In the genomic region with DNA sequence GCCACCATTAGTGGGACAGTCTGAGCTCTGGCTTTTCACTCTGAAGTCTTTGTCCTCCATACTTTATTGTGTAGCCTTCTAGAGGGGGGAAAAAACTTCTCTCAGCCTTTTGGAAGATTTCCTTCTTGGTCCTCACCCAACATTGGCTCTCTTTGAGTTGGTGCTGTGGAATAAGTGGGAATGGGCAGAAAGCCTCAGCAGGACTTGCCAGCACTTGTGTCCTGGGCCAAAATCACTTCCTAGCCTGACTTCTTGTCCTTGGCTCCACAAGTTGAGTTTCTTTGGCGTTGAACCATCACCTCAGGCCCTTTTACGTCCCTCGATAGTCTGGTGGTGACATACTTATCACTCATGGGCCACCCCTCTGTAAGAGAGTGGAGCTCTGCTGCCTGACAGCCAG, we compare ENCODE assay signal across 8 mouse cellular contexts. TPM values are rescaled to one million over a fixed set of nuclear protein-coding genes. Genes with fewer than 3 reads are reported as not detected.
DNase-seq lines count a peak whose midpoint lies in the region; ATAC-seq and TF ChIP-seq lines count a peak whose summit lies in the region.

No protein-coding gene starts in this region.

- no peaks in the 10 kb centered on the region for H3K9me3 ChIP-seq in CH12.LX (replicated peaks; ENCODE audit: low read length)
- H3K9me3 ChIP-seq in heart, embryonic 15.5 days (replicated peaks) = no peaks in the 10 kb centered on the region
- no peaks in the 10 kb centered on the region for H3K9me3 ChIP-seq in liver, embryonic 16.5 days (replicated peaks; ENCODE audit: control insufficient read depth, low read length)

- peak overlapping the region; percentile 82 for H3K27ac ChIP-seq in CH12.LX (ENCODE audit: insufficient read depth, low read depth)
- peak overlapping the region; percentile 55; the same call in 1 of the 2 replicates for H3K27ac ChIP-seq in heart, embryonic 15.5 days
- peak overlapping the region; percentile 33; the same call in 1 of the 2 replicates for H3K27ac ChIP-seq in liver, embryonic 16.5 days (ENCODE audit: low read length)

- no peaks in the 10 kb centered on the region for H3K27me3 ChIP-seq in CH12.LX (replicated peaks)
- H3K27me3 ChIP-seq in heart, embryonic 15.5 days = no peaks in the 10 kb centered on the region
- no peaks in the 10 kb centered on the region for H3K27me3 ChIP-seq in liver, embryonic 16.5 days (ENCODE audit: control insufficient read depth, insufficient read depth, low read depth, low read length)

- in situ Hi-C loops in CH12.LX (cut with MboI; ENCODE audit: low pct_ligation_motif_present, low pct_unique_long_range_greater_than_20kb, low sequenced_read_pairs) = no loop called here

- TF ChIP-seq CTCF in CH12.LX (conservative IDR thresholded peaks at IDR 0.05 in 1 of 2, IDR thresholded peaks at IDR 0.05 in 1 of 2; ENCODE audit: low read depth in 2 of 2, low read length in 2 of 2) = no peak

- H3K4me3 ChIP-seq in CH12.LX (replicated peaks in 1 of 3; ENCODE audit: low read depth in 2 of 3, low read length in 2 of 3, poor library complexity in 1 of 3) = peak overlapping the region; percentile 16 to 64 (median 49)
- no peak overlapping the region for H3K4me3 ChIP-seq in heart, embryonic 15.5 days
- no peak overlapping the region for H3K4me3 ChIP-seq in liver, embryonic 16.5 days (ENCODE audit: low read depth, low read length)

- H3K36me3 ChIP-seq in CH12.LX (replicated peaks in 1 of 2; ENCODE audit: control insufficient read depth in 1 of 2, insufficient read depth in 1 of 2, low read length in 1 of 2) = peaks cover under 1 to 2% of the 10 kb centered on the region in 2 experiments
- H3K36me3 ChIP-seq in heart, embryonic 15.5 days = no peaks in the 10 kb centered on the region
- H3K36me3 ChIP-seq in liver, embryonic 16.5 days (ENCODE audit: control insufficient read depth, insufficient read depth) = no peaks in the 10 kb centered on the region

- dilution Hi-C loops in CH12.LX (cut with MboI; ENCODE audit: extremely low pct_ligation_motif_present, extremely low pct_unique_long_range_greater_than_20kb, low sequenced_read_pairs) = no loop called here

- peaks cover 18 to 47% of the 10 kb centered on the region in 2 experiments for H3K4me1 ChIP-seq in CH12.LX (ENCODE audit: control insufficient read depth in 1 of 2, insufficient read depth in 2 of 2)
- H3K4me1 ChIP-seq in heart, embryonic 15.5 days (replicated peaks) = peaks cover 17% of the 10 kb centered on the region
- no peaks in the 10 kb centered on the region for H3K4me1 ChIP-seq in liver, embryonic 16.5 days (ENCODE audit: control insufficient read depth, low read depth, low read length)

- peak overlapping the region; percentile 41 for H3K9ac ChIP-seq in CH12.LX (ENCODE audit: insufficient read depth, low read depth)
- H3K9ac ChIP-seq in heart, embryonic 15.5 days = no peak overlapping the region
- H3K9ac ChIP-seq in liver, embryonic 16.5 days (ENCODE audit: low read depth, low read length) = no peak overlapping the region

- no peaks in the 10 kb centered on the region for H3K79me2 ChIP-seq in CH12.LX (replicated peaks; ENCODE audit: control insufficient read depth, extremely low read depth, insufficient read depth, poor library complexity, severe bottlenecking)

- TF ChIP-seq EP300 in CH12.LX (IDR thresholded peaks at IDR 0.05; ENCODE audit: low read length) = no peak

- no peak for ATAC-seq in heart, embryonic 15.5 days (replicated peaks; ENCODE audit: insufficient number of reproducible peaks, insufficient read depth, low FRiP score, low read depth)
- ATAC-seq in liver, embryonic 16.5 days (ENCODE audit: low read depth) = no peak

- TF ChIP-seq RAD21 in CH12.LX (IDR thresholded peaks at IDR 0.05; ENCODE audit: low read depth, low read length) = no peak

- WGBS in heart, embryonic 15.5 days = 79% methylated on average over 3 of the region's 3 CpGs
- 61% methylated on average over 3 of the region's 3 CpGs for WGBS in liver, embryonic 16.5 days (ENCODE audit: insufficient replicate concordance)

- peak; percentile 14 to 20 for DNase-seq in heart, adult 18-20 months
- DNase-seq in heart, postnatal 25 days (ENCODE audit: low spot score) = no peak
- DNase-seq in CH12.LX (ENCODE audit: extremely low read depth) = no peak
- no peak for DNase-seq in ovary, postnatal 36 days (ENCODE audit: low spot score)
- no peak for DNase-seq in adrenal gland, adult 8-10 months
- DNase-seq in frontal cortex, postnatal 14 days (ENCODE audit: low spot score in 2 of 2) = no peak

- peak overlapping the region; percentile 78; the same call in 1 of the 2 replicates for H3K4me2 ChIP-seq in CH12.LX (ENCODE audit: insufficient read depth, low read depth, poor library complexity, severe bottlenecking)
- H3K4me2 ChIP-seq in heart, embryonic 15.5 days = peak overlapping the region; percentile 77
- no peak overlapping the region for H3K4me2 ChIP-seq in liver, embryonic 16.5 days (ENCODE audit: low read depth, low read length)

- intact Hi-C loops in heart, postnatal 25 days (cut with DNase I) = no loop called here

- TF ChIP-seq POLR2A in CH12.LX (IDR thresholded peaks at IDR 0.05; ENCODE audit: low read depth, low read length) = no peak

TF ChIP-seq in CH12.LX, 34 proteins besides CTCF, POLR2A, EP300 and RAD21:
- TF ChIP-seq MEF2A (IDR thresholded peaks at IDR 0.05; ENCODE audit: borderline replicate concordance, low read depth, low read length) (no peak), KAT2A (IDR thresholded peaks at IDR 0.05; ENCODE audit: insufficient replicate concordance, low read length) (no peak), IRF4 (IDR thresholded peaks at IDR 0.05; ENCODE audit: low read depth, low read length) (no peak), MAZ (IDR thresholded peaks at IDR 0.05; ENCODE audit: low read depth, low read length) (no peak), RCOR1 (conservative IDR thresholded peaks at IDR 0.05; ENCODE audit: low read depth, low read length) (no peak), UBTF (IDR thresholded peaks at IDR 0.05; ENCODE audit: low read depth, low read length) (no peak), CHD1 (IDR thresholded peaks at IDR 0.05; ENCODE audit: low read depth, low read length) (no peak), PAX5 (IDR thresholded peaks at IDR 0.05; ENCODE audit: low read length) (no peak), HCFC1 (IDR thresholded peaks at IDR 0.05; ENCODE audit: low read depth, low read length) (no peak), ZMIZ1 (IDR thresholded peaks at IDR 0.05; ENCODE audit: low read depth, low read length) (no peak), CHD2 (IDR thresholded peaks at IDR 0.05; ENCODE audit: low read length) (no peak), ZKSCAN1 (IDR thresholded peaks at IDR 0.05; ENCODE audit: borderline replicate concordance, low read depth, low read length) (no peak), ETS1 (conservative IDR thresholded peaks at IDR 0.05; ENCODE audit: low read depth, low read length) (no peak), NRF1 (IDR thresholded peaks at IDR 0.05; ENCODE audit: low read depth, low read length) (no peak)

RNA-seq across cellular contexts. Expression of gene Ttc41, which starts 22.6 kb away (rescaled TPM):
- 1 to 10 TPM; 1.5 to 1.9 TPM for total RNA-seq in heart, adult 18-20 months (2021)
- 1 to 10 TPM; 1.4 to 2.0 TPM for total RNA-seq in heart, postnatal 25 days (2021)
- total RNA-seq in CH12.LX (2012; rRNA removed) (4.0 and 4.4 TPM in 2 replicates), CH12.LX (2014; rRNA removed) (3.6 and 4.2 TPM in 2 replicates)
- 3.3 and 3.6 TPM in 2 replicates for polyA plus RNA-seq in CH12.LX (2012; ENCODE audit: insufficient read length, low read depth)
- polyA plus RNA-seq in heart, embryonic 15.5 days (2015; fragmentation: Nextera tagmentation; extraction: Ambion mirVana) = 1.4 and 1.7 TPM in 2 replicates
- polyA plus RNA-seq in liver, embryonic 16.5 days (2015; fragmentation: Nextera tagmentation; extraction: Ambion mirVana) = 0.32 and 0.42 TPM in 2 replicates
- total RNA-seq in adrenal gland, adult 8-10 months (2022) = 1 to 10 TPM; 3.0 to 6.7 (median 3.9) TPM

RNA-seq across cellular contexts. Expression of gene Hsp90b1, which starts 22.9 kb away (rescaled TPM):
- total RNA-seq in heart, adult 18-20 months (2021) = 100 to 1,000 TPM; 319 to 364 TPM
- total RNA-seq in heart, postnatal 25 days (2021) = 100 to 1,000 TPM; 341 to 452 TPM
- total RNA-seq in CH12.LX (2012; rRNA removed) (635 and 991 TPM in 2 replicates), CH12.LX (2014; rRNA removed) (799 and 863 TPM in 2 replicates)
- 1,137 and 1,160 TPM in 2 replicates for polyA plus RNA-seq in CH12.LX (2012; ENCODE audit: insufficient read length, low read depth)
- 398 and 406 TPM in 2 replicates for polyA plus RNA-seq in heart, embryonic 15.5 days (2015; fragmentation: Nextera tagmentation; extraction: Ambion mirVana)
- polyA plus RNA-seq in liver, embryonic 16.5 days (2015; fragmentation: Nextera tagmentation; extraction: Ambion mirVana) = 301 and 321 TPM in 2 replicates
- total RNA-seq in adrenal gland, adult 8-10 months (2022) = 100 to 1,000 TPM; 585 to 731 (median 653) TPM

RNA-seq across cellular contexts. Expression of gene Gm49358, which starts 35.6 kb away (rescaled TPM):
- total RNA-seq in heart, adult 18-20 months (2021) = 10 to 100 TPM; 13.3 to 16.2 TPM
- 10 to 100 TPM; 12.5 to 13.9 TPM for total RNA-seq in heart, postnatal 25 days (2021)
- 1.2 and 2.0 TPM in 2 replicates for total RNA-seq in CH12.LX (2012; rRNA removed)
- not detected in 2 replicates for total RNA-seq in CH12.LX (2014; rRNA removed)
- polyA plus RNA-seq in CH12.LX (2012; ENCODE audit: insufficient read length, low read depth) = 3.8 TPM in 1 of 2 replicates, not detected in the other
- not detected in 2 replicates for polyA plus RNA-seq in heart, embryonic 15.5 days (2015; fragmentation: Nextera tagmentation; extraction: Ambion mirVana)
- polyA plus RNA-seq in liver, embryonic 16.5 days (2015; fragmentation: Nextera tagmentation; extraction: Ambion mirVana) = not detected in 2 replicates
- total RNA-seq in adrenal gland, adult 8-10 months (2022) = 10 to 100 TPM in 3 of 4 experiments, 1 to 10 TPM in 1; 6.1 to 31.4 (median 18.2) TPM

RNA-seq across cellular contexts. Expression of gene Nt5dc3, which starts 50.6 kb away (rescaled TPM):
- 10 to 100 TPM; 33.7 to 35.6 TPM for total RNA-seq in heart, adult 18-20 months (2021)
- total RNA-seq in heart, postnatal 25 days (2021) = 10 to 100 TPM; 30.2 to 36.5 TPM
- 4.6 and 7.1 TPM in 2 replicates for total RNA-seq in CH12.LX (2012; rRNA removed)
- 6.0 and 6.5 TPM in 2 replicates for total RNA-seq in CH12.LX (2014; rRNA removed)
- polyA plus RNA-seq in CH12.LX (2012; ENCODE audit: insufficient read length, low read depth) = 15.0 and 15.9 TPM in 2 replicates
- 3.2 and 3.4 TPM in 2 replicates for polyA plus RNA-seq in heart, embryonic 15.5 days (2015; fragmentation: Nextera tagmentation; extraction: Ambion mirVana)
- polyA plus RNA-seq in liver, embryonic 16.5 days (2015; fragmentation: Nextera tagmentation; extraction: Ambion mirVana) = 0.21 and 0.25 TPM in 2 replicates
- 10 to 100 TPM; 44.4 to 80.1 (median 57.1) TPM for total RNA-seq in adrenal gland, adult 8-10 months (2022)

Comparison
In these comparisons a context has a peak if more than half of its experiments do, and no peak if none do; other contexts are left out.
1. DNase-seq: peak in heart, adult 18-20 months (2 of 2); none in heart, postnatal 25 days (single experiment), CH12.LX (single experiment), ovary, postnatal 36 days (single experiment), adrenal gland, adult 8-10 months (single experiment) and frontal cortex, postnatal 14 days (0 of 2).
2. H3K4me3 ChIP-seq: peak in CH12.LX (3 of 3); none in heart, embryonic 15.5 days (single experiment) and liver, embryonic 16.5 days (single experiment).
3. Peak in every context shown above with its lines, with median percentiles within 50 percentile points of each other: H3K27ac ChIP-seq.